Mouse (Mus musculus): ENCODE results near the gene Acbd5.

- TF ChIP-seq POLR2A (IDR thresholded peaks at IDR 0.05; ENCODE audit: insufficient read length, low read depth) (no peak), MAX (IDR thresholded peaks at IDR 0.05; ENCODE audit: low read depth) (no peak)
Observed at GRCm38 (mm10) chr2:23035467-23035866, 32.5 kb upstream of the Acbd5 start.
